Mouse (Mus musculus) liver, adult 2 months (tissue): Measurements from ENCODE around the gene Ubb. TPM values are rescaled to one million over a fixed set of nuclear protein-coding genes. Genes with fewer than 3 reads are reported as not detected.

Experiments used
- DNase-seq: peaks from one replicate; pipeline ENCODE4 v3.0.0-alpha.2; 2011; ENCODE audit warnings: low read depth, low spot score; ENCODE audit errors: extremely low read depth
- H3K27ac ChIP-seq: fragments of 200-500 bp; replicated peaks from 2 replicates; pipeline ENCODE4 v1.5.1; 2012; ENCODE audit warnings: low read depth, mild to moderate bottlenecking, control low read depth, inconsistent platforms, low read length; ENCODE audit not compliant: insufficient read depth
- H3K27me3 ChIP-seq: fragments of 200-500 bp; 2 replicates; pipeline ENCODE4 v1.6.1; 2012; ENCODE audit warnings: mild to moderate bottlenecking, moderate library complexity, low read length, inconsistent platforms; ENCODE audit not compliant: control insufficient read depth, insufficient read depth
- H3K36me3 ChIP-seq: fragments of 200-500 bp; 2 replicates; pipeline ENCODE4 v1.6.1; 2012; ENCODE audit warnings: low read length, inconsistent platforms; ENCODE audit not compliant: control insufficient read depth, insufficient read depth
- H3K4me1 ChIP-seq: fragments of 200-500 bp; 2 replicates; pipeline ENCODE4 v1.6.1; 2011; ENCODE audit warnings: low read length; ENCODE audit not compliant: control insufficient read depth, insufficient read depth
- H3K4me3 ChIP-seq: fragments of 200-500 bp; 2 replicates; pipeline ENCODE4 v1.5.1; 2011; ENCODE audit warnings: low read depth, mild to moderate bottlenecking, control low read depth, low read length, moderate library complexity; ENCODE audit not compliant: insufficient read depth
- H3K79me2 ChIP-seq: fragments of 200-500 bp; 2 replicates; pipeline ENCODE4 v1.6.1; 2012; ENCODE audit warnings: inconsistent platforms, mild to moderate bottlenecking, low read length, moderate library complexity; ENCODE audit not compliant: control insufficient read depth, insufficient read depth
- H3K9ac ChIP-seq: fragments of 200-500 bp; 2 replicates; pipeline ENCODE4 v1.6.1; 2012; ENCODE audit warnings: low read depth, mild to moderate bottlenecking, control low read depth, inconsistent platforms, low read length
- CTCF ChIP-seq: fragments of 200-500 bp; IDR thresholded peaks from 2 replicates; pipeline ENCODE4 v1.5.1; 2011; ENCODE audit warnings: low read depth, low read length, control low read depth
- POLR2A ChIP-seq: fragments of 200-500 bp; IDR thresholded peaks from 2 replicates; pipeline ENCODE4 v1.6.1; 2011; ENCODE audit warnings: low read length, control low read depth; ENCODE audit not compliant: insufficient read depth; ENCODE audit errors: extremely low read depth
- WGBS: fragments of 180-500 bp; shearing (Covaris S2); methylation state at CpG from one replicate; pipeline ENCODE4 v1.1.7; 2018; 5-methylcytosine and 5-hydroxymethylcytosine counted together
- polyA plus RNA-seq: library from polyadenylated mRNA; depleted of rRNA; stranded (reverse); fragments of >200 nt; gene quantifications from 2 replicates; pipeline ENCODE4 v1.2.3, GENCODE M21; 2012
- total RNA-seq: library from RNA; depleted of rRNA; stranded (reverse); fragments of >200 nt; gene quantifications from 2 replicates; pipeline ENCODE4 v1.2.3, GENCODE M21; 2014

Gene Ubb
- total and polyA plus RNA-seq, 2 experiments, result 621 to 644 TPM

DNA sequence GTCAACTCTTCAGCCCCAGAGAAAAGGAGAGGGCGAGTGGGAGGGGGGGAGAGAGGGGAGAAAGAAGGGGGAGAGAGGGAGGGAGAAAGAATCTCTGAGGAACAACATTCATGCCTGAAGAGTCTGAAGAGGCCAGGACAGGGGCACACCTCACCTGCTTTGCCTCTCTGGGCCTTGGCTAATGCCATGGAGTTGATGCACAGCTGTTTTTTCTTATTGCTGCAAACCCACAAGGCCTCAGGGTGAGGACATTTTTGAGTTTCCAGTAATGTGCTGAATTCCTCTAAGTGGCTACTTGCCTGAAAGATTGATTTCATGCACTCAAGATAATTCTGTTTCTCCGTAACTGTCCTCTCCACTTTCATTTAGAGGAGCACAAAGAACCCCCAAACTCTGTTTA, 7.2 kb downstream of the Ubb start:
- no peak for DNase-seq
- Histone ChIP-seq H3K36me3 (peaks cover 13% of the 10 kb centered on the region), H3K9ac (no peak overlapping the region), H3K79me2 (no peaks in the 10 kb centered on the region), H3K27ac (no peak overlapping the region), H3K27me3 (no peaks in the 10 kb centered on the region), H3K4me3 (no peak overlapping the region), H3K4me1 (peaks cover 21% of the 10 kb centered on the region)
- 84% methylated on average over 2 of the region's 2 CpGs for WGBS
- TF ChIP-seq CTCF, result no peak
- TF ChIP-seq POLR2A, result no peak

- Histone ChIP-seq H3K27ac (peak overlapping the region; percentile 49), H3K79me2 (no peaks in the 10 kb centered on the region), H3K9ac (no peak overlapping the region), H3K36me3 (peaks cover 3% of the 10 kb centered on the region), H3K4me1 (peaks cover 15% of the 10 kb centered on the region), H3K27me3 (no peaks in the 10 kb centered on the region), H3K4me3 (no peak overlapping the region)
- WGBS, result 13% methylated on average over 6 of the region's 6 CpGs
- DNase-seq, result peak; percentile 82
- TF ChIP-seq CTCF (no peak), POLR2A (no peak)
These were observed 8.1 kb downstream of the Ubb start for GRCm38 (mm10) chr11:62558961-62559646.

DNA sequence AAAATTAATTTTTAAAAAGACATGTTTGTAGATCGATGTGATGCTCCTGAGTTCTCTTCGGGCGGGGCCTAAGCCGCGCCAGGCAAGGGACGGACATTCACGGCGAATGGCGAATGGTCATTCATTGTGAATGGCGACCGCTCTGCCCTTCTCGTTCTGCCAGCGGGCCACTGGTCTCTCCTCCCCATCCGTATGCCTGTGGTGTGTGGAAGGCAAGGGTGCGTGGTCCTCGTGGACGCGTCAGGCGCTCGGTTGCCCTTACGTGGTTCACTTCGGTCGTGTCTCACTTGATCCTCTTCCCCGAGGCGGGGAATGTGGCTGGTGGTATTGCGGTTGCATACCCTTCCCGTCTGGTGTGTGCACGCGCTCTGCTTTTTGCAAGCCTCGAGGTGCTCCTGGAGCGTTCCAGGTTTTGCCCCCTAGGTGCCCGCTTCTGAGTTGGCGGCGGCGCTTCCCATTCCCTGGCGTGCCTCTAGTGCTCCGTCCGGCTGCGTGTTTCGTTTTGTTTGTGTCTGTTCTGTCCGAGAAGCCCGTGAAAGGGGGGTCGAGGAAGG, 9.6 kb downstream of the Ubb start:
- Histone ChIP-seq H3K4me1 (peaks cover 12% of the 10 kb centered on the region), H3K27ac (no peak overlapping the region), H3K9ac (peak overlapping the region; percentile 54), H3K79me2 (no peaks in the 10 kb centered on the region), H3K36me3 (no peaks in the 10 kb centered on the region), H3K4me3 (peak overlapping the region; percentile 70), H3K27me3 (no peaks in the 10 kb centered on the region)
- TF ChIP-seq CTCF, result no peak
- no peak for TF ChIP-seq POLR2A
- DNase-seq, result no peak
- 37% methylated on average over 43 of the region's 43 CpGs for WGBS

DNA sequence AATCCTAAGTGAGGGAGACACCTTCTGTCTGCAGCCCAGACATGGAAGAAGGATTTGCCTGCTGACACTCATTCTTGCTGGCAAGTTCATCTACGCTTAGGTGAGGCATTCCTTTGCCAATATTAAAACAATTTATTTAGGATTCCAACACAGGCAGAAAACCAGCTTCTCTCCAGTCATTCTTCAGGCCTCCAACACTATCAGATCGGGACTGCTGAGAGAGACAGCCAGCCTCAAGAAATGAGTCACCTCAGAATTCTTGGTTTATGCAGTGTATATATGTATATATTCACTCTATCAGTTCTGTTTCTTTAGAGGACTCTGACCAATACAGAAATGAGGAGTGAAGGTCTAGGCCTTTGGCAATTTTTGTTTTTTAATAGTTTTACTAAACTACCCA, 12.6 kb downstream of the Ubb start:
- H3K27ac ChIP-seq, result no peak overlapping the region
- 94% methylated on average over 2 of the region's 2 CpGs for WGBS
- H3K4me3 ChIP-seq, result no peak overlapping the region
- H3K79me2 ChIP-seq, result no peaks in the 10 kb centered on the region
- H3K36me3 ChIP-seq, result no peaks in the 10 kb centered on the region
- no peak overlapping the region for H3K9ac ChIP-seq
- H3K27me3 ChIP-seq, result no peaks in the 10 kb centered on the region
- TF ChIP-seq CTCF (no peak), POLR2A (no peak)
- DNase-seq, result no peak
- peaks cover 7% of the 10 kb centered on the region for H3K4me1 ChIP-seq

DNA sequence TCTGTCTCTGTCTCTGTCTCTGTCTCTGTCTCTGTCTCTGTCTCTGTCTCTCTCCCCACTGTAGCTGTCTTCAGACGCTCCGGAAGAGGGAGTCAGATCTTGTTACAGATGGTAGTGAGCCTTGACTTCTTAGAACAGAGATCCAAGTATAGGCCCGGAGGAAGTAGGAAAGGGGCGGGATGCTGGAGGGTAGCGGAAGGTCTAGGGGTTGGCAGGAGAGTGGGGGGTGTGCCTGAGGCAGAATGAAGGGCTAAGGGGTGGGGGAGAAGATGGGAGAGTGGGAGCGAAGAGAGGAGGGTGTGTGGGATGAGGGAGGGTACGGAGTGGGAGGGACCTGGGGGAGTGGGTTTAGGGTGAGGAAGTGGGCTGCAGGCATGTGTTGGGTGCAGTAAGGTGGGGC, 14.8 kb downstream of the Ubb start:
- Histone ChIP-seq H3K4me3 (no peak overlapping the region), H3K27ac (no peak overlapping the region), H3K9ac (no peak overlapping the region), H3K27me3 (no peaks in the 10 kb centered on the region), H3K4me1 (no peaks in the 10 kb centered on the region), H3K79me2 (no peaks in the 10 kb centered on the region), H3K36me3 (no peaks in the 10 kb centered on the region)
- TF ChIP-seq POLR2A (no peak), CTCF (no peak)
- 82% methylated on average over 7 of the region's 7 CpGs for WGBS
- DNase-seq, result no peak

- no peaks in the 10 kb centered on the region for H3K79me2 ChIP-seq
- no peak overlapping the region for H3K9ac ChIP-seq
- no peak for TF ChIP-seq CTCF
- no peak for TF ChIP-seq POLR2A
- no peaks in the 10 kb centered on the region for H3K36me3 ChIP-seq
- no peaks in the 10 kb centered on the region for H3K4me1 ChIP-seq
- H3K27me3 ChIP-seq, result no peaks in the 10 kb centered on the region
- WGBS, result 48% methylated on average over 1 of the region's 1 CpGs
- H3K4me3 ChIP-seq, result no peak overlapping the region
- no peak for DNase-seq
- H3K27ac ChIP-seq, result no peak overlapping the region
These were observed 15.2 kb downstream of the Ubb start for GRCm38 (mm10) chr11:62566211-62566610.
